Mouse (Mus musculus): Measurements from ENCODE around the gene Cox16. TPM values are rescaled to one million over a fixed set of nuclear protein-coding genes. Genes with fewer than 3 reads are reported as not detected.
A peak's percentile ranks its signal among the peaks of the same experiment; 100 is the strongest.
"Not testable (repeated sequence)": the region's sequence is repeated elsewhere in the genome, so short reads cannot be mapped to it uniquely, and the experiment has no call there.

The Cox16 gene
- total RNA-seq (2014; rRNA removed) (98.8 and 106 TPM in 2 replicates), polyA plus RNA-seq (2012; rRNA removed) (101 and 114 TPM in 2 replicates)

- Histone ChIP-seq H3K4me1 (ENCODE audit: control insufficient read depth, insufficient read depth, low read length) (0 out of 2 replicates have a peak, but pooled peaks cover 4% of the 10 kb centered on the region), H3K36me3 (ENCODE audit: control insufficient read depth, insufficient read depth, low read length) (peaks cover 3% of the 10 kb centered on the region; the same call in 1 of the 2 replicates), H3K27me3 (ENCODE audit: control insufficient read depth, insufficient read depth, low read length) (no peaks in the 10 kb centered on the region), H3K9ac (ENCODE audit: low read depth, low read length) (peak within 1 kb of the TSS; percentile 93), H3K4me3 (ENCODE audit: insufficient read depth, low read depth, low read length) (peak within 1 kb of the TSS; percentile 88), H3K79me2 (ENCODE audit: control insufficient read depth, insufficient read depth, low read length) (peaks cover 5% of the 10 kb centered on the region; the same call in 1 of the 2 replicates), H3K27ac (replicated peaks; ENCODE audit: insufficient read depth, low read depth, low read length) (peak within 1 kb of the TSS; percentile 94)
- TF ChIP-seq CTCF (IDR thresholded peaks at IDR 0.05; ENCODE audit: low read depth, low read length), result no peak
- peak; percentile 48; the same call in 1 of the 2 replicates for TF ChIP-seq POLR2A (IDR thresholded peaks at IDR 0.05; ENCODE audit: extremely low read depth, insufficient read depth, low read length)
- WGBS, result 0% methylated on average over 31 of the region's 31 CpGs
- peak; percentile 89 for DNase-seq (ENCODE audit: extremely low read depth, low read depth, low spot score)
Measured at GRCm38 (mm10) chr12:81484727-81485191, at the start of gene Cox16. Gene Cox16 (minus strand): TSS chr12:81485127.

DNA sequence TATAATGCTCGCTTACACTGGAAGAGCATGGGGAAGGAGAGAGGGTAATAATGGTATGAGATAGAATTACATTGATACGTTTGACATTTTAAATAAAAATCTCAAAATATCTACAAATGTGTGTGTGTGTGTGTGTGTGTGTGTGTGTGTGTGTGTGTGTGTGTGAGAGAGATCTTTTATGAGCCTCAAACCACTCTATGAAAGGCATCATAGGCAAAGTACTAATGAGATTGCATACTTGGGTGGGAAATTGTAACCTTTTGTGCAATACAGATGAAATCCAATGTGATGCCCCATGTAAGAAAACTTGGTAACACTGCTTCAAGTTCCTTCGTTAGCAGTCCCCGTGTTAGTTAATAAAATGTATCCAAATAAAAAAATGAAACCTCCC is 48.1 kb upstream of the Cox16 start:
- H3K27ac ChIP-seq (replicated peaks; ENCODE audit: insufficient read depth, low read depth, low read length), result no peak overlapping the region
- H3K79me2 ChIP-seq (ENCODE audit: control insufficient read depth, insufficient read depth, low read length), result peaks cover 3% of the 10 kb centered on the region; the same call in 1 of the 2 replicates
- no peak for DNase-seq (ENCODE audit: extremely low read depth, low read depth, low spot score)
- no peak overlapping the region for H3K9ac ChIP-seq (ENCODE audit: low read depth, low read length)
- H3K4me3 ChIP-seq (ENCODE audit: insufficient read depth, low read depth, low read length), result peak overlapping the region; percentile 62
- TF ChIP-seq CTCF (IDR thresholded peaks at IDR 0.05; ENCODE audit: low read depth, low read length) (no peak), POLR2A (IDR thresholded peaks at IDR 0.05; ENCODE audit: extremely low read depth, insufficient read depth, low read length) (no peak)
- H3K36me3 ChIP-seq (ENCODE audit: control insufficient read depth, insufficient read depth, low read length), result no peaks in the 10 kb centered on the region
- H3K27me3 ChIP-seq (ENCODE audit: control insufficient read depth, insufficient read depth, low read length), result no peaks in the 10 kb centered on the region
- H3K4me1 ChIP-seq (ENCODE audit: control insufficient read depth, insufficient read depth, low read length), result peaks cover 10% of the 10 kb centered on the region
- WGBS, result 26% methylated on average over 4 of the region's 4 CpGs

DNA sequence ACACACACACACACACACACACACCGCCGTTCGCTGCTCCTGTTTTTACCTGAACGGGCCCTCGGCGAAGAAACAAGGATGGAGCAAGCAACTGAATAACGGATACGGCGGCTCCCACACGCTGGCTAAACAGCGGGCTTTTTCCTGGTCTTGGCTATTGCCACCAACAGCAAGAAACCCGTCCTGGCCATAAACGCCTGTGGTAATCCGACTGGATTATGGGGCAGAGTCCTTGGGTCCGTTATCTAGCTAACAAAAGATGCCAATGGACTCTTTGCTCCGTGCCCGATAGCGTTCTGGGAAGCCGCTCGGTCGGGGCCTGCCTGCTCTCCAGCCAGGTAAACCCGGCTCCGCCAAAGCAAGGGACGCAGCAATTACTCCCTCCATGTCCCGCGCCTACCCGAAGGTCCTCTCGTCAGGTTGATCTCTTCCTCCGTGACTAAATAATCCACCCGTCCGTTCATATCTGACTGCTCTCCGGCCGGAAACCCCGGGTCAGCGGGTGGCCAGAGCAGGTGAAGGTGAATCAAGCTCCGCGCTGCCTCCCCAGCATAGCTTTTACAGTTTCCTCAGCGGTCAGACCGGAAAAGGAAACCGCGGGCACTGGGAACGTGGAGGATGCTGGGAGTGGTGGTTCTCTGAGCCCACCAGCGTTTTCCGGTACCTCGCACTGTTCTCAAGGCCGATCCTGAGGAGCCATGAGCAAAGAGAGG is 47.5 kb upstream of the Cox16 start, which contains the start of the genes Gm20498 and Synj2bp:
Gm20498 (minus strand) TSS at position 590 of the 713 bp plus-strand sequence.
Synj2bp (minus strand) TSS at position 596 of the 713 bp plus-strand sequence.
- H3K27ac ChIP-seq (replicated peaks; ENCODE audit: insufficient read depth, low read depth, low read length), result peak within 1 kb of the TSS; percentile 57
- peak; percentile 87 for DNase-seq (ENCODE audit: extremely low read depth, low read depth, low spot score)
- WGBS, result under 1% methylated on average over 46 of the region's 46 CpGs
- H3K27me3 ChIP-seq (ENCODE audit: control insufficient read depth, insufficient read depth, low read length), result no peaks in the 10 kb centered on the region
- H3K4me3 ChIP-seq (ENCODE audit: insufficient read depth, low read depth, low read length), result peak within 1 kb of the TSS; percentile 62
- TF ChIP-seq CTCF (IDR thresholded peaks at IDR 0.05; ENCODE audit: low read depth, low read length) (no peak), POLR2A (IDR thresholded peaks at IDR 0.05; ENCODE audit: extremely low read depth, insufficient read depth, low read length) (peak; percentile 84; the same call in 1 of the 2 replicates)
- H3K79me2 ChIP-seq (ENCODE audit: control insufficient read depth, insufficient read depth, low read length), result peaks cover 3% of the 10 kb centered on the region; the same call in 1 of the 2 replicates
- no peaks in the 10 kb centered on the region for H3K36me3 ChIP-seq (ENCODE audit: control insufficient read depth, insufficient read depth, low read length)
- H3K4me1 ChIP-seq (ENCODE audit: control insufficient read depth, insufficient read depth, low read length), result peaks cover 10% of the 10 kb centered on the region
- H3K9ac ChIP-seq (ENCODE audit: low read depth, low read length), result peak within 1 kb of the TSS; percentile 74

GRCm38 (mm10) chr12:81530587-81530986 is 45.7 kb upstream of the Cox16 start:
- H3K27ac ChIP-seq (replicated peaks; ENCODE audit: insufficient read depth, low read depth, low read length), result not testable (repeated sequence)
- 84% methylated on average over 8 of the region's 8 CpGs for WGBS

GRCm38 (mm10) chr12:81496906-81497305 is 12.0 kb upstream of the Cox16 start:
- H3K27ac ChIP-seq (replicated peaks; ENCODE audit: insufficient read depth, low read depth, low read length); H3K4me3 ChIP-seq (ENCODE audit: insufficient read depth, low read depth, low read length); H3K9ac ChIP-seq (ENCODE audit: low read depth, low read length); DNase-seq (ENCODE audit: extremely low read depth, low read depth, low spot score); H3K79me2 ChIP-seq (ENCODE audit: control insufficient read depth, insufficient read depth, low read length); H3K27me3 ChIP-seq (ENCODE audit: control insufficient read depth, insufficient read depth, low read length); H3K36me3 ChIP-seq (ENCODE audit: control insufficient read depth, insufficient read depth, low read length); H3K4me1 ChIP-seq (ENCODE audit: control insufficient read depth, insufficient read depth, low read length): not testable (repeated sequence)
- 99% methylated on average over 9 of the region's 9 CpGs for WGBS

More at GRCm38 (mm10) chr12:81530587-81530986, 45.7 kb upstream of the Cox16 start:
- DNase-seq (ENCODE audit: extremely low read depth, low read depth, low spot score); H3K27me3 ChIP-seq (ENCODE audit: control insufficient read depth, insufficient read depth, low read length); H3K36me3 ChIP-seq (ENCODE audit: control insufficient read depth, insufficient read depth, low read length); H3K9ac ChIP-seq (ENCODE audit: low read depth, low read length); H3K79me2 ChIP-seq (ENCODE audit: control insufficient read depth, insufficient read depth, low read length); H3K4me3 ChIP-seq (ENCODE audit: insufficient read depth, low read depth, low read length); H3K4me1 ChIP-seq (ENCODE audit: control insufficient read depth, insufficient read depth, low read length): not testable (repeated sequence)

- Histone ChIP-seq H3K36me3 (ENCODE audit: control insufficient read depth, insufficient read depth, low read length) (no peaks in the 10 kb centered on the region), H3K4me3 (ENCODE audit: insufficient read depth, low read depth, low read length) (no peak overlapping the region), H3K4me1 (ENCODE audit: control insufficient read depth, insufficient read depth, low read length) (0 out of 2 replicates have a peak, but pooled peaks cover 2% of the 10 kb centered on the region), H3K27me3 (ENCODE audit: control insufficient read depth, insufficient read depth, low read length) (no peaks in the 10 kb centered on the region), H3K79me2 (ENCODE audit: control insufficient read depth, insufficient read depth, low read length) (no peaks in the 10 kb centered on the region), H3K27ac (replicated peaks; ENCODE audit: insufficient read depth, low read depth, low read length) (no peak overlapping the region), H3K9ac (ENCODE audit: low read depth, low read length) (no peak overlapping the region)
- TF ChIP-seq POLR2A (IDR thresholded peaks at IDR 0.05; ENCODE audit: extremely low read depth, insufficient read depth, low read length) (no peak), CTCF (IDR thresholded peaks at IDR 0.05; ENCODE audit: low read depth, low read length) (no peak)
- peak; percentile 31 for DNase-seq (ENCODE audit: extremely low read depth, low read depth, low spot score)
- WGBS, result 56% methylated on average over 5 of the region's 5 CpGs
Measured at GRCm38 (mm10) chr12:81490491-81490890, 5.6 kb upstream of the Cox16 start.
